Mouse (Mus musculus) adipose tissue, adult 10 weeks (tissue): ENCODE measurements around the gene 1700003E16Rik. TPM values are rescaled to one million over a fixed set of nuclear protein-coding genes. Genes with fewer than 3 reads are reported as not detected.

Experiments
- polyA plus RNA-seq: library from polyadenylated mRNA; stranded (reverse); fragments of 350-450 nt; fragmentation: Illumina TruSeq; extraction: RNeasy Lipid Tissue Mini Kit (QIAGEN cat#74804); gene quantifications from one replicate; pipeline ENCODE4 v1.2.3, GENCODE M21; 2014; ENCODE audit warnings: low read depth, low replicate concordance

Gene 1700003E16Rik
- 14.5 TPM for polyA plus RNA-seq

DNA sequence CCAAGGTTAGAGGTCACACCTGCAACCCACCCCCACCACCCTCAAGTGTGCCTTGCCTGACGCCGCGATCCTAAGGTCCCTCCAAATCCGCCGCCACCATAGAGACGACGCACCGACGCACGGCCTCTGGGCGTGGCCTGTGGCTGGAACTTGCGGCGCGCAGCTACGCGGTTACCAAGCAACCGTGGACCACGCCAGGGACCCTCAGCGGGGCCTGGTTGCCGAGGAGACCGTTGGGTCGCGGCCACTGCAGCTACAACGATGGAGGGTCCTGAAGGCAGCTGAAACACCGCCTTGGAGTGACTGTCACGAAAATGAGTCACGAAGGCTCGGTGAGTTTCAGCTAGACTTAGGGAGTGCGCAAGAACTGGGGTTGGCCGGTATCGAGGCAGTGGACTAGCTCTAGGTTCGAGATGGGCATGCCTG lies at the start of gene 1700003E16Rik, which contains the start of gene Wdr54:
Gene 1700003E16Rik, plus strand, starts transcription at position 146 of the 426 bp plus-strand sequence.
Gene Wdr54, minus strand, starts transcription at position 139 of the 426 bp plus-strand sequence.

DNA sequence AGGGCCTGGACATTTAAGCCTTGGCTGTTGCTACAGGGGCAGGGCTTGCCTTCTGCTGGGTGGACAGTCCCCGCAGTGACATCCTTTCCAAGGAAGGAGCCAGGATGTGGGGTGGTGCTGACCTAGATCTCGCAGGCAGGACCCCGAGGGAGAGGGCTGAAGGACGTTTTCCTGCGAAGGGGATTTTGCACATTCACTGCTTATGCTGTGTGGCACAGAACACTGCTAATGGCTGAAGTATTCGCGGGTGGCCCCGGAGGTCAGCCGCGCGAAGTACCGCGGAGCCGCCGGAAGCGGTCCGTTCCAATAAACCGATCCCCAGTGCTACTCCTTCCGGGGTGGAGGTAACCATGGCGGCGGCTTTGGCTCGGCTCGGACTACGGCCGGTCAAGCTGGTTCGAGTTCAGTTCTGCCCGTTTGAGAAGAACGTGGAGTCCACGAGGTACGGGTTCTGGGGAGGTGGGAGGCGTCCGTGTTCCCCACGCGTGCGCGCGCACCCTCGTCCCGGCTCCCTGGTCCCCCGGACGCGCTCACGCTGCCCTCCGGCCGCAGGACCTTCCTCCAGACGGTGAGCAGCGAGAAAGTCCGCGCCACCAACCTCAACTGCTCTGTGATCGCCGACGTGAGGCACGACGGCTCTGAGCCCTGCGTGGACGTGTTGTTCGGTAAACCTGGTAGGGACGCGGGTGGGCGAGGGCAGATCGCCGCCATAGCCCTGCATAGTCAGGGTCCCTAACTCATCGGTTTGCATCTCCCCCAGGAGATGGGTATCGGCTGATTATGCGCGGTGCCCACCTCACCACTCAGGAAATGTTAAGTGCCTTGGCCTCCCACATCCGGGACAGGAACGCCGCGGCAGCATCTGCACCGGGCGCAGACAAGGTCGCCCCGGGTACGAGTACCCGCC lies 47.2 kb upstream of the 1700003E16Rik start, which contains the start of gene Mrpl53:
Gene Mrpl53, plus strand, starts transcription at position 279 of the 907 bp plus-strand sequence.

DNA sequence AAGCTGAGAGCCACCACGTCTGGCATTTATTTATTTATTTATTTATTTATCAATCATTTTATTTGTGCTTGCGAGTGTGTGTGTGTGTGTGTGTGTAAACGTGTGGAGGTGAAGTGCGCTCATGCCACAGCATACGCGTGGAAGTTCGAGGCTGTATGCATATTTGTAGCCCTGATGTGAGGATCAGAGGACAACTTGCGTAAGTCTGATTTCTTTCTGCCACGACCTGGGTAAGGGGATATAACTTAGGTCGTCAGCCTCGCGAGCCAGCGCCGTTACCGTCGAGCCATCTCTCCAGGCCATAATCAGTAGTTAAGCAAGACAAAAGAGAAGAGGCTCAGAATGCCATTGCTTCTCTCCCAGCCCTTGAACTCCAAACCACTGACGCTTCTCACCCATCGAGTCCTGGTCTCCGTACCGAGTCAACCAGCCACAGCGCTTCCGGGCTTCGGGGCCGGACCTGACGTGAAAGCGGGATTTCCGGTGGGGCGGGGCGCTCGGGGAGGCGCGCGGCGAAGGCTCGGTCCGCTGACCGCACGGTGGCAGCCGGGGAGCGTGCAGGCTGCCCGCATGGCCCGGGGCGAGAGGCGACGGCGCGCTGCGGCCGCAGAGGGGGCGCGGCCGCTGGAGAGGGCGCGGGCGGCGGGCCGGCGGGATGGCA lies 41.1 kb upstream of the 1700003E16Rik start, which contains the start of gene Mogs:
Gene Mogs, plus strand, starts transcription at position 486 of the 661 bp plus-strand sequence.

GRCm38 (mm10) chr6:83120930-83121862 lies 35.0 kb upstream of the 1700003E16Rik start, which contains the start of gene Wbp1:
Wbp1 (minus strand) TSS chr6:83121559.

GRCm38 (mm10) chr6:83125331-83125730 lies 30.9 kb upstream of the 1700003E16Rik start, which contains the start of gene Ino80b:
Ino80b (minus strand) TSS chr6:83125431.

DNA sequence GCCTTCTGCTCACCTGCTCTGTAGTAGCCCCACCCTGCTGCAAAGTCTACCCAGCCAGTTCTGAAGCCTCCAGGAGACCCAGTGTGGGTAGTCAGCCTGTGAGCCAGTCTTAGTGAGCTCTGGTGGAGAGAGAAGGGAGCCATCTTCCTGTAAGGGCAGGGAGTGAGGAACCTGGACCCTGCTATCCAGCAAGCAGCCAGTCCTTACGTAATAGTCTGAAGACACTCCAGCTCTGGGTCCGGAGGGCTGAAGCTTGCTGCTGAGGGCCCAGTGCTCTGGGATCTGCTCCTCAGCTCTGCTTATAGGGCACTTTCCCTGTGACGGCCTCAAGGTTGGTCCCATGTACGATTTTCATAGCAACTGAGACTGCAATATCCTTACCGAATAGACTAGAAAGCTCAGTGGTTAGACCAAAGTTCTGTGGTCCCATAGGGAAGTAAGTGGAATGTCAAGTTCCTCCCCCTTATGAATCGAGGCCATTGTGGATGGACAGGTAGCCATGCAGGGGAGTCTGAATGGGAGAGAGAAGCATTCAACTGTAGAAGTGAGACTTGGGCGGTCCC lies 21.2 kb upstream of the 1700003E16Rik start, which contains the start of gene Rtkn:
Gene Rtkn, plus strand, starts transcription at position 513 of the 563 bp plus-strand sequence.

DNA sequence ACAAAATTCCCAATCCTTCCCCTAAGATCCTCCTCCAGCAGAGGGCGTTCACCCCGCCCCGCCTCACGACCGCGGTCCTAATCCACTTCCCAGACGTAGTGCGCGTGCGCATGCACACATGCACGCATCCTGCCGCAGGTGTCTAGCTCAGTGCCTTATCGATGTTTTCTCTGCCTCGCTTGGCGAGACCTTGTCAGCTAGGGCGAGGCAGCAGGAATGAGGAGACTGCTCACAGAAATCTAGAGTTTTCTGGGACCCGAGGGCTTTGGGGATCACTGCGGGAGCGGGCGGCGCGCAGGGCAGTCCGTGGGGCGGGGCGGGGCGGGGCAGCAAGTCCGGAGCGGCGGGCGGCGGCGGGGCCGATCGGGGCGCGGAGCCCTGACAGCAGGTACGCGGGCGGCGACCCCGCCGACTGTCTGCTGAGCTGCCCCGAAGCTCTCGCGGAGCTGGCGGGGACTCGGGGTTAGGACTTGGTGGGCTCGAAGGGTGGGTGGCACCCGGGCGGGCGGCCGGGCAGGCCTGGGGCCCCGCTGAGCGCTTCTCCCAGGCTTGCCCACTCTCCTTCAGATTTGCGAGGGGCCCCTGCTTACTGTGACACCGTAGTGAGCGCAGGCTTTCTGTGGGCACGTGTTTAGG lies 9.5 kb downstream of the 1700003E16Rik start, which contains the start of gene Dctn1:
Gene Dctn1, plus strand, starts transcription at position 314 of the 636 bp plus-strand sequence.

Other genes with a start within 250 kb of the 1700003E16Rik start
- gene Sema4f, start 216.6 kb upstream of the 1700003E16Rik start, polyA plus RNA-seq = 0.48 TPM
- 4.6 TPM for gene M1ap, start 209.5 kb upstream of the 1700003E16Rik start, polyA plus RNA-seq
- 25.7 TPM for gene Dok1, start 122.9 kb upstream of the 1700003E16Rik start, polyA plus RNA-seq
- 11.2 TPM for gene Loxl3, start 122.2 kb upstream of the 1700003E16Rik start, polyA plus RNA-seq
- 147 TPM for gene Aup1, start 101.9 kb upstream of the 1700003E16Rik start, polyA plus RNA-seq
- 32.7 TPM for gene Htra2, start 101.1 kb upstream of the 1700003E16Rik start, polyA plus RNA-seq
- 1.6 TPM for gene Dqx1, start 98.6 kb upstream of the 1700003E16Rik start, polyA plus RNA-seq
- gene Tlx2, start 86.1 kb upstream of the 1700003E16Rik start, polyA plus RNA-seq = not detected
- 14.9 TPM for gene Pcgf1, start 78.5 kb upstream of the 1700003E16Rik start, polyA plus RNA-seq
- gene Lbx2, start 70.0 kb upstream of the 1700003E16Rik start, polyA plus RNA-seq = 1.5 TPM
- gene Ccdc142, start 54.8 kb upstream of the 1700003E16Rik start, polyA plus RNA-seq = 3.6 TPM
- 3.8 TPM for gene Gm42688, start 54.8 kb upstream of the 1700003E16Rik start, polyA plus RNA-seq
- gene Mrpl53, start 47.4 kb upstream of the 1700003E16Rik start, polyA plus RNA-seq = 73.1 TPM
- 34.0 TPM for gene Mogs, start 40.9 kb upstream of the 1700003E16Rik start, polyA plus RNA-seq
- gene Wbp1, start 34.8 kb upstream of the 1700003E16Rik start, polyA plus RNA-seq = 99.3 TPM
- 26.8 TPM for gene Ino80b, start 31.0 kb upstream of the 1700003E16Rik start, polyA plus RNA-seq
- 21.8 TPM for gene Rtkn, start 20.9 kb upstream of the 1700003E16Rik start, polyA plus RNA-seq
- 3.0 TPM for gene Wdr54, start within 50 bp of the 1700003E16Rik start, polyA plus RNA-seq
- 74.4 TPM for gene Dctn1, start 9.5 kb downstream of the 1700003E16Rik start, polyA plus RNA-seq
- 1.2 TPM for gene Slc4a5, start 63.4 kb downstream of the 1700003E16Rik start, polyA plus RNA-seq
- 87.5 TPM for gene Mthfd2, start 169.5 kb downstream of the 1700003E16Rik start, polyA plus RNA-seq
- gene Mob1a, start 169.6 kb downstream of the 1700003E16Rik start, polyA plus RNA-seq = 79.4 TPM
- 72.0 TPM for gene Bola3, start 192.7 kb downstream of the 1700003E16Rik start, polyA plus RNA-seq